Mouse (Mus musculus): ENCODE measurements around the gene Slc38a9.

- TF ChIP-seq POLR2A (IDR thresholded peaks at IDR 0.05; ENCODE audit: extremely low read depth, insufficient read depth, low read length), result no peak
- TF ChIP-seq CTCF (IDR thresholded peaks at IDR 0.05; ENCODE audit: extremely low read depth, insufficient read depth, low read length), result no peak
Observed at GRCm38 (mm10) chr13:112742076-112742830, 81.7 kb downstream of the Slc38a9 start.
